Mouse (Mus musculus) heart, embryonic 12.5 days (tissue): ENCODE data around the gene Ddx41. TPM values are rescaled to one million over a fixed set of nuclear protein-coding genes. Genes with fewer than 3 reads are reported as not detected.
A peak's percentile ranks its signal among the peaks of the same experiment; 100 is the strongest.

Source experiments
- ATAC-seq: fragments of 200-750 bp; cut with Nextera tagmentation; 2 replicates; pipeline ENCODE4 v1.8.0; 2017; ENCODE audit warnings: moderate TSS enrichment, moderate library complexity; ENCODE audit not compliant: insufficient number of reproducible peaks, low FRiP score
- H3K27ac ChIP-seq: fragments of 300-500 bp; sonication (generic); 2 replicates; pipeline ENCODE4 v1.5.1; 2016; ENCODE audit warnings: mild to moderate bottlenecking, moderate library complexity; ENCODE audit not compliant: poor library complexity, severe bottlenecking
- H3K27me3 ChIP-seq: fragments of 300-500 bp; sonication (generic); replicated peaks from 2 replicates; pipeline ENCODE4 v1.6.1; 2016; ENCODE audit warnings: mild to moderate bottlenecking, moderate library complexity
- H3K36me3 ChIP-seq: fragments of 300-500 bp; sonication (generic); 2 replicates; pipeline ENCODE4 v1.6.1; 2016; ENCODE audit warnings: mild to moderate bottlenecking, moderate library complexity
- H3K4me1 ChIP-seq: fragments of 300-500 bp; sonication (generic); replicated peaks from 2 replicates; pipeline ENCODE4 v1.6.1; 2016; ENCODE audit warnings: mild to moderate bottlenecking
- H3K4me2 ChIP-seq: fragments of 300-500 bp; sonication (generic); 2 replicates; pipeline ENCODE4 v1.6.1; 2016; ENCODE audit warnings: mild to moderate bottlenecking, moderate library complexity
- H3K4me3 ChIP-seq: fragments of 300-500 bp; sonication (generic); 2 replicates; pipeline ENCODE4 v1.5.1; 2016; ENCODE audit warnings: mild to moderate bottlenecking
- H3K9ac ChIP-seq: fragments of 300-500 bp; sonication (generic); 2 replicates; pipeline ENCODE4 v1.6.1; 2016; ENCODE audit warnings: mild to moderate bottlenecking, moderate library complexity
- H3K9me3 ChIP-seq: fragments of 300-500 bp; sonication (generic); replicated peaks from 2 replicates; pipeline ENCODE4 v1.6.1; 2016; ENCODE audit warnings: mild to moderate bottlenecking, moderate library complexity
- WGBS: fragments of 180-500 bp; shearing (Covaris S2); methylation state at CpG from one replicate; pipeline ENCODE4 v1.1.7; 2016; 5-methylcytosine and 5-hydroxymethylcytosine counted together
- microRNA-seq: library from miRNA; unstranded; fragments of <30 nt; microRNA quantifications from one replicate; pipeline ENCODE4, GENCODE M21; 2017
- polyA plus RNA-seq: library from polyadenylated mRNA; unstranded; fragments of >200 nt; fragmentation: Nextera tagmentation; extraction: Ambion mirVana; gene quantifications from 2 replicates; pipeline ENCODE4 v1.2.1, GENCODE M21; 2016

Ddx41 gene
- polyA plus RNA-seq, 1 experiment from 2014 or later = 30.8 TPM

DNA sequence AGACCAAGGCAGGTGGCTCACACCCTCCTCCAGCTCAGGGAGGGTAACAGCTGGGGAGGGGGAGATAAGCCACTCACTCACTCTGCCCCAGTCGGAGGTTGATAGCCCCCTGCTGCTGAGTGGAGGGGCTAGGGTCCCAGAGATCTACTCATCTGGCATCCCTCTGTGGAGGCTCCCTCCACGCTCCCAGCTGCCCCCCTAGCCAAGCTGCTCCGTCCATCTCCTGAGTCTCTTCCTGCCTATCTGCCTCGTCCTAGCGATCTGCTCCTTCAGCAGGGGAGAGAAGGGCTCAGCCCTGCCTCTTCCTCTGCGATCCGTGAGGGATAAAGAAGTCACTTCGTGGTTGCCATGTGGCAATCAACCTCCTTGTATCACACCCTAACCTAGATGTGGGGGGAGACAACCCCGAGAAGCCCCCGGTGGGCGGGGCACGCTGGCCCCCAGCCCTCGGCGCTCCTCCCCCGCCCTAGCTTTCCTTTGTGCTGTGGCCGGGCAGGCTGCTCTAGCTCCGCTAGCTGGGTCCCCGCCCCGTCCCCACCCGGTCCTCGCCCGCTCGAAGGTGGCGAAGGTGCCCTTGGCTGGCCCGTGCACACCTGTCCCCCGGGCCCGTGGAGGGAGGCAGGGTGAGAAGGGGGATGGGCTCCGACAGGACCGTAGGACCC, 49.4 kb downstream of the Ddx41 start:
- Histone ChIP-seq H3K36me3 (peaks cover 7% of the 10 kb centered on the region), H3K9ac (peak overlapping the region; percentile 98), H3K4me3 (peak overlapping the region; percentile 92), H3K27ac (peak overlapping the region; percentile 84), H3K4me2 (peak overlapping the region; percentile 84), H3K27me3 (peaks cover 78% of the 10 kb centered on the region), H3K4me1 (peaks cover 56% of the 10 kb centered on the region), H3K9me3 (no peaks in the 10 kb centered on the region)
- ATAC-seq = peak; percentile 55
- under 1% methylated on average over 26 of the region's 29 CpGs for WGBS

DNA sequence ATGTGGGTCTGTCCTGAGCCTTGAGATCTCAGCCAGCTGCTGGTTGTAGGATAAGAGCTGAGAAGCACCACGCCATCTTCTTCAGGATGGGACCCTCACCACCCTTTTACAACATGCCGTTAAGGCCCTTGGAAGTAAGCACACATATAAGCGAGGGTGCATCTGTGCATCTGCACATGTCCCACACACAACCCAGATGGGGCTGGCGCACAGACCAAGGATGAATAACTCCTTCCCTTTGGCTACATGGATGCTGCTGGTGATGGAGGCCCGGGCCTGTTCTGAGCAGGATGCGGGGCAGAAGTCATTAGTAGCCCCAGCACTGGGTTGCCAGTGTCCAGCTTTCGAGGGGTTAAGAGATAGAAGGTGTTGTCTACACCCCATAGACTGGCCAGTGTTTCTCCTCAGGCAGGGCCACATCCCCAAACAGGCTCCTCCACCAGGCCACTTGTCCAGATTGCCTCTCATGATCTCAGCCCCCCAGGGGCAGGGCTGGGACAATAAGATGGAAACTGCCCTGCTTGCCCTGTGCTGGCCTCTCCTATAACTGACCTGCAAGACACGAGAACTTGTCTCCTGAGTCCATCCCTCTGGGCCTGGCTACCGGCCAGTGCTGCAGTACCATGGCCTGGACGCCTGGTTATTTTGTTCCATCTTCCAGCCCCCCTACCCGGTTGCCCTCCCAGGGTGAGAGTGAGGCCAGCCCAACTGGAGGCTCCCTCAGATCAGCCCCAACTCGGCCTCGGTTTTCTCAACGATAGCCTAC, 50.2 kb downstream of the Ddx41 start:
- Histone ChIP-seq H3K4me2 (peak overlapping the region; percentile 84), H3K27me3 (peaks cover 78% of the 10 kb centered on the region), H3K9ac (peak overlapping the region; percentile 98), H3K27ac (no peak overlapping the region), H3K9me3 (no peaks in the 10 kb centered on the region), H3K4me3 (peak overlapping the region; percentile 92), H3K4me1 (peaks cover 56% of the 10 kb centered on the region), H3K36me3 (peaks cover 16% of the 10 kb centered on the region)
- WGBS = 44% methylated on average over 14 of the region's 14 CpGs
- no peak for ATAC-seq

DNA sequence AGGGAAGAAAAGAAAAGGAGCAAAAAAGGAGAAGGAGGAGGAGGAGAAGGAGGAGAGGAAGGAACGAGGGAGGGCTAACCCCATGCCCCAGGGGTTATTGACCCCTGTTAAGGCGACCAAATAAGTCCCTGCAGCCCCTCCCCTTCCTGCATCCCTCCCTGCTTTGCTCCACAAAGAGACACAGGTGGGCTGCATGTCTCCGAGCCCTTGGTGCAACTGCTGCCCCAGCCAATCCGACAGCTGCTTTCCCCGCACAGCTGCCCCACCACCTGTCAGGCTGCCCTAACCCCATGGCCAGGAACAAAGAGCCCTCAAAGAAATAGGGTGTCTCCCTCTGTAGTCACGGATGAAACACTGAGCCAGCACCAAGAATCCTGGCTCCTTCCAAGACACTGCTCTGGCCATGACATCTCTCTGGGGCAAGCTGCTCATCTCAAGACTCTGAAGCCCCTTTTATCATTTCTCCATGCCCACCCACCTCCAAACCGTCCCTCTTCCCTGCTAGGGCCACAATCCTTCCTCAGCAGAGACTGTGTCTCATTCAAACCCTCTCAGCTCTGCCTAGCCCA, 51.9 kb downstream of the Ddx41 start:
- peaks cover 56% of the 10 kb centered on the region for H3K4me1 ChIP-seq
- 51% methylated on average over 7 of the region's 7 CpGs for WGBS

DNA sequence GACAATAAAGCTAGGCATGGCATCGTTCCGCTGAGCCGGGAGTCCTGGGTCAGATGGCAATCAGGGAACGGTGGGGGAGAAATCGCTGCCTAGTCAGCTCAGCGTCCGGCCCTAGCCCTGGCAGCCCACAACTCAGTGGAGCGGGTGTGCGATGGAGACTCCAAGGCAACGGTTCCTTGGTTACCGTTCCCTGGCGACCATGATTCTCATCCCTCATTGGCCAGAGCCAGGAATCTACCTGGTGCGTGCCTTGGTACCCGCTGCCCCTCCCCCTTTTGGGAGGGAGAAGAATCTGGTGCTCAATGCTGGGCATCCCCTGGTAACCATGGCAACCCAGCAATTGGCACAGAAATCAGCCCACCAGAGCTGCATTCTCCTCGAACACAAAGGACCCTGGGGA, 52.9 kb downstream of the Ddx41 start:
- Histone ChIP-seq H3K27me3 (peaks cover 64% of the 10 kb centered on the region), H3K9me3 (peaks cover 3% of the 10 kb centered on the region; the same call in 1 of the 2 replicates), H3K9ac (no peak overlapping the region), H3K4me1 (peaks cover 56% of the 10 kb centered on the region), H3K27ac (peak overlapping the region; percentile 22; the same call in 1 of the 2 replicates), H3K36me3 (peaks cover 37% of the 10 kb centered on the region), H3K4me3 (no peak overlapping the region), H3K4me2 (peak overlapping the region; percentile 4; the same call in 1 of the 2 replicates)
- ATAC-seq = no peak
- 57% methylated on average over 15 of the region's 15 CpGs for WGBS

More for the DNA sequence above, 51.9 kb downstream of the Ddx41 start:
- no peak overlapping the region for H3K9ac ChIP-seq
- peaks cover 32% of the 10 kb centered on the region for H3K36me3 ChIP-seq
- H3K9me3 ChIP-seq = peaks cover 3% of the 10 kb centered on the region; the same call in 1 of the 2 replicates
- H3K27ac ChIP-seq = no peak overlapping the region
- H3K4me3 ChIP-seq = no peak overlapping the region
- H3K4me2 ChIP-seq = no peak overlapping the region
- H3K27me3 ChIP-seq = peaks cover 74% of the 10 kb centered on the region
- no peak for ATAC-seq

DNA sequence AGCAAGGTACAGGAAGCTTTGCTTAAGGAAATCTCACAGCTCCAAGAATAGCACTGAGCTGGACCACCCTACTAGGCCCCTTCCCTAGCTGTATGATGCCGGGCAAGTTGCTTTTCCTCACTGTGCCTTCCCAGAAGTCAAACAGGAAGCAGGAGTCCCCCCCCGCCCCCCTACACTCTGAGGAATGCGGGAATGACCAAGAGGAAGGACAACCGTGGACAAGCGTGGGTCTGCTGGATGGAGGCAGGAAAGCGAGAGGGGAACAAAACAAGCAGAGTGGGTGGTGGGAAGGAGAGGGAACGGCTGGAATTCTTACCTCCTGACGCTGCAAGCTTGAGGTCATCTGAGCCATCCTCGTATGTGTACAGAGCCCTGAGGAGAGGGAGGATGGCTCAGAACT, 53.4 kb downstream of the Ddx41 start:
- Histone ChIP-seq H3K36me3 (peaks cover 37% of the 10 kb centered on the region), H3K4me3 (no peak overlapping the region), H3K4me1 (peaks cover 55% of the 10 kb centered on the region), H3K27me3 (peaks cover 58% of the 10 kb centered on the region), H3K27ac (peak overlapping the region; percentile 22; the same call in 1 of the 2 replicates), H3K9me3 (peaks cover 3% of the 10 kb centered on the region; the same call in 1 of the 2 replicates), H3K4me2 (peak overlapping the region; percentile 4; the same call in 1 of the 2 replicates), H3K9ac (peak overlapping the region; percentile 25; the same call in 1 of the 2 replicates)
- WGBS = 31% methylated on average over 9 of the region's 9 CpGs
- no peak for ATAC-seq

DNA sequence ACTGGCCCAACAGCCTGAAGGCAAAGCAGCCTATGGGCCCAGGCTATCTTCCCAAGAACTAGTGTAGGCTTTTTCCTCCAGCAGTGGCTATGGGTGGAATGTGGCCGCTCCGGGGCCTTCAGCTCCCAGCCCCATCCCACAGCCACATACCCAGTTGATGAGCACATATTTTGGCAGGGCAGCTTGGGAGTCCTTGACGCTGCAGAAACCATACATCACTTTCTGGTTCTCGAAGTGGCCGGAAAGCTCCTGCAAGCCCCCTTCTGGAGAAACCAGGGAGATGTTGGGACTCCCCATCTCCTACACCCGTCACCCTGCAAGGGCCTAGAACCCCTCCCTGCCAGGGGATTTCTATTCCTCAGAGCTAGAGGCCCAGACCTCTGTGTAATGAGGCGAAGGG, 53.9 kb downstream of the Ddx41 start:
- Histone ChIP-seq H3K27me3 (peaks cover 57% of the 10 kb centered on the region), H3K36me3 (peaks cover 38% of the 10 kb centered on the region), H3K4me1 (peaks cover 50% of the 10 kb centered on the region), H3K4me3 (no peak overlapping the region), H3K4me2 (no peak overlapping the region), H3K27ac (peak overlapping the region; percentile 26; the same call in 1 of the 2 replicates), H3K9me3 (peaks cover 3% of the 10 kb centered on the region; the same call in 1 of the 2 replicates), H3K9ac (peak overlapping the region; percentile 25; the same call in 1 of the 2 replicates)
- no peak for ATAC-seq
- 61% methylated on average over 7 of the region's 7 CpGs for WGBS

Small RNA genes within 50 kb of the gene (microRNA-seq; reads per million reads assigned to microRNA genes)
- 5.7 reads per million, percentile 18 among the genes with 10 or more reads in this experiment for gene Mir6945

Other genes starting within 250 kb of the Ddx41 start
- 328 and 343 TPM in 2 replicates for gene Prelid1, start 216.2 kb downstream of the Ddx41 start, polyA plus RNA-seq
- 62.0 and 62.3 TPM in 2 replicates for gene Rab24, start 214.7 kb downstream of the Ddx41 start, polyA plus RNA-seq
- gene Mxd3, start 206.8 kb downstream of the Ddx41 start, polyA plus RNA-seq = 14.7 and 15.2 TPM in 2 replicates
- 105 and 106 TPM in 2 replicates for gene Lman2, start 173.9 kb downstream of the Ddx41 start, polyA plus RNA-seq
- gene Rgs14, start 166.9 kb downstream of the Ddx41 start, polyA plus RNA-seq = 0.42 and 0.52 TPM in 2 replicates
- not detected in 2 replicates for gene Slc34a1, start 138.5 kb downstream of the Ddx41 start, polyA plus RNA-seq
- not detected in 2 replicates for gene Pfn3, start 121.4 kb downstream of the Ddx41 start, polyA plus RNA-seq
- gene F12, start 109.9 kb downstream of the Ddx41 start, polyA plus RNA-seq = 0.96 TPM in 1 of 2 replicates, not detected in the other
- 27.6 and 29.1 TPM in 2 replicates for gene Grk6, start 91.6 kb downstream of the Ddx41 start, polyA plus RNA-seq
- 0.41 TPM in 1 of 2 replicates, not detected in the other for gene Prr7, start 72.4 kb downstream of the Ddx41 start, polyA plus RNA-seq
- 101 TPM in 2 replicates for gene Dbn1, start 48.5 kb downstream of the Ddx41 start, polyA plus RNA-seq
- gene Pdlim7, start 23.0 kb downstream of the Ddx41 start, polyA plus RNA-seq = 427 and 428 TPM in 2 replicates
- gene Dok3, start 7.4 kb downstream of the Ddx41 start, polyA plus RNA-seq = 1.4 and 1.7 TPM in 2 replicates
- gene Fam193b, start 34.5 kb upstream of the Ddx41 start, polyA plus RNA-seq = 24.3 and 24.4 TPM in 2 replicates
- gene Tmed9, start 37.1 kb upstream of the Ddx41 start, polyA plus RNA-seq = 133 and 141 TPM in 2 replicates
- gene B4galt7, start 63.2 kb upstream of the Ddx41 start, polyA plus RNA-seq = 21.8 and 23.2 TPM in 2 replicates
- 34.7 and 35.8 TPM in 2 replicates for gene Caml, start 86.3 kb upstream of the Ddx41 start, polyA plus RNA-seq
- gene Ddx46, start 98.4 kb upstream of the Ddx41 start, polyA plus RNA-seq = 25.4 and 27.0 TPM in 2 replicates
- gene B230219D22Rik, start 156.5 kb upstream of the Ddx41 start, polyA plus RNA-seq = 76.3 and 77.1 TPM in 2 replicates
- gene Txndc15, start 178.0 kb upstream of the Ddx41 start, polyA plus RNA-seq = 63.7 and 67.4 TPM in 2 replicates
- 60.3 and 60.8 TPM in 2 replicates for gene Pcbd2, start 190.7 kb upstream of the Ddx41 start, polyA plus RNA-seq
- not detected in 2 replicates for gene Catsper3, start 247.9 kb upstream of the Ddx41 start, polyA plus RNA-seq